Mouse (Mus musculus) cerebellum, postnatal 25 days (tissue): ENCODE data around the gene Scn8a.

Source experiments
- DNase-seq, 2 experiments: peaks; one replicate each; pipeline ENCODE4 v3.0.0; 2021; ENCODE audit warnings: mixed read lengths in 2 of 2

Scn8a gene

DNA sequence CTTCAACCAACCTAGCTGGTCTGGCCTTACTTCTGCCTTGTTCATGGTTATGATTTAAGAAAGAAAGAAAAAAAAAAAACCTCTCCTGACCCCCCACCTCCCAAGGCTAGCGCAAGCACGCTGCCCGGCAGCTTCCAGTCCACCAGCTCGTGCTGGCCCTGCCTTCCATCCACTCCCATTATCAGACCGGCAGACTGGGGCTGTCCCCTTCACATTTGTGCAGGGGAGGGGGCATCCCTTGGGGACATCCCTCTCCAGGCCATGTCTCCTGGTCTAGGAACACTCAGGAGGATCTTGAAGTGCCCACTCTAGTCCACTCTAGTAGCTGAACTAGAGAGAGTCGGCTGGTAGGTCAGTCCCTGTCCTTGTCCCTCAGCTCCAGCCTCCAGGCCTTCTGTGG, 174.9 kb downstream of the Scn8a start:
- no peak for DNase-seq

GRCm38 (mm10) chr15:101046039-101046526, 176.4 kb downstream of the Scn8a start:
- no peak for DNase-seq

DNA sequence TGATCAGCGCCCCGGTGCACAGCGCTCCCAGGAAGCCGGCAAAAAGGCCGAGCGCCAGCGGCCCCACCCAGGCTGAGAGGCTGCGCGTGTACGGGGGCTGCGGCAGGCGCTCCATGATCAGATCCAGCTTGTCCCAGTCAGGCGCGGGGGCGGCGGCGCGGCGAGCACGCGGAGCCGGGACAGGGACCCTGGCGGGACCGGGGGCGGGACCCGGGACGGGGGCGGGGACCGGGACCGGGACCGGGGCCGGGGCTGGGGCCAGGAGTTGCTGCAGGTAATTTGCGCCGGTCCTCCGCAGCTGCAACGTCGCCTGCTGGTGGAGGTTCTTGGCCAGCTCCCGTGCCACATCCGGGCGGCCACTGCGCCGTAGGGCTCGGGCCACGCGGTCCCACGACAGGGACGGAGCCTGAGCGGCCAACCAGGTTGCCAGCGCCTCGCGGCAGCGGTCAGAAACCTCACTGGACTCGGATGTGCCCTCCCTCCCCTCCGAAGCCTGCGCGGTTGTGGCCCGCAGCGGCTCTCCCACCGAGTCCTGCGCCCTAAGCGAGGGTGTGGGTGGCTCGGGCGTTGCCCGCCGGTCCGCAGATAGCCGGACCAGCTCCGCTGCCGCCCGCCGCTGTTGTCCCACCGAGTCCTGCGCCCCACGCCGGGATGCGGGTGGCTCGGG, 177.0 kb downstream of the Scn8a start:
- peak; percentile 47 to 55 for DNase-seq

DNA sequence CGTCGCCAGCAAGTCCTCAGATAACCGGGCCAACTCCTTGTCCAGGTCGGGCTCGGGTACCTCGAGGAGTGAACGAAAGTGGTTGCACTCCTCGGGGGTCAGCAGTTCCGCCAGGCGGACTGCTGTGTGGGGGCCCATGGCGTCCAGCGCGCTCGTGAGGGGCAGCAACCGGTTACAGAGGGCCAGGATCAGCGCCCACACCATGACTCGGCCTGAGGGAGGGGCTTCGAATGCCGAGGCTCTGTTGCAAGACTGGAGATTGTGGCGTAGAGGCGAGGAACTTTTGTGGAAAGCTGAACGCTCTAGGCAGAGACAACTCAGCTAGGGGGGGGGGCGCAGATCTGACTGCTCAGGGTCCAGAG, 177.5 kb downstream of the Scn8a start, which contains the start of gene Gm47841:
Gene Gm47841 (minus strand): TSS at position 204 of the 362 bp plus-strand sequence.
- DNase-seq: no peak

- no peak for DNase-seq
Observed at GRCm38 (mm10) chr15:101048338-101048896, 178.8 kb downstream of the Scn8a start.

GRCm38 (mm10) chr15:101051869-101052268, 182.2 kb downstream of the Scn8a start:
- DNase-seq: no peak

DNA sequence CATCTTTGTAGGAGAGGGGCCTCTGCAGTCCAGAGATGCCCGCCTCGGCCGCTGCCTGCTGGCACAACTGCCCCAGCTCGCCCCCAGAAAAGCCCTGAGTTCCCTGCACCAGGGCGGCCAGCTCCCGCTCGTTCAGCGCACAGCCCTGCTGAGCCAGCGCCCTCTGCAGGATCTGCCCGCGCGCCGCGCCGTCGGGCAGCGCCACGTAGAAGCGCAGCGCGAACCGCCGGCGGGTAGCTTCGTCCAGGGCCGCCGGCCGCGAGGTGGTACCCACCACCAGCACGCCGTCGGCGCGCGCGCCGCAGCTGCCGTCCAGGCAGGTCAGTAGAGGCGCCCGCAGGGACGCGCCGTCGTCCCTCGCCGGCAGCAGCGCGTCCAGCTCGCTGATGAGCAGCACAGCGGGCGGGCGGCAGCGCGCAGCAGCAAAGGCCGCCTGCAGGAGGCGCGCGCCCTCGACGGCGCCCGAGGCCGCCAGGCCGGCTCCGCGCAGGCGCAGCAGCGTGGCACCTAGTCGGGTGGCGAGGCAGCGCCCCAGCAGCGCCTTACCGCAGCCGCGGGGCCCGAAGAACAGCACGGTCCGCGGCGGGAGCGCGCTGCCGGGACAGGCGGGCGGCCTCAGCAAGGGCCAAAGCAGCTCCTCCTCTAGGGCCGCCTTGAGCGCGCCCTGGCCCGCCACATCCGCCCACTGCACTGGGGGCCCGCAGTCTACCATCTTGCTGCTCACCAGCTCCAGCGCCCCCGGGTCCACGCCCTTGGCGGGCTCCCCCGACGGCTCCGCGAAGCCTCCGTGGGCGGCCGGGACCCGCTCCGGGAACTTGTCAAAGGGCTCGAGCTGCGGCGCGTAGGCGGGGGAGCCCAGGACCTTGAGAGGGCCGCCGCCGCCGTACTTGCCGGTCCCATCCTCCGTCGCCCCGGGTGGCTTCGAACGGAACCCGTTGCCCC, 183.2 kb downstream of the Scn8a start:
- no peak for DNase-seq

DNA sequence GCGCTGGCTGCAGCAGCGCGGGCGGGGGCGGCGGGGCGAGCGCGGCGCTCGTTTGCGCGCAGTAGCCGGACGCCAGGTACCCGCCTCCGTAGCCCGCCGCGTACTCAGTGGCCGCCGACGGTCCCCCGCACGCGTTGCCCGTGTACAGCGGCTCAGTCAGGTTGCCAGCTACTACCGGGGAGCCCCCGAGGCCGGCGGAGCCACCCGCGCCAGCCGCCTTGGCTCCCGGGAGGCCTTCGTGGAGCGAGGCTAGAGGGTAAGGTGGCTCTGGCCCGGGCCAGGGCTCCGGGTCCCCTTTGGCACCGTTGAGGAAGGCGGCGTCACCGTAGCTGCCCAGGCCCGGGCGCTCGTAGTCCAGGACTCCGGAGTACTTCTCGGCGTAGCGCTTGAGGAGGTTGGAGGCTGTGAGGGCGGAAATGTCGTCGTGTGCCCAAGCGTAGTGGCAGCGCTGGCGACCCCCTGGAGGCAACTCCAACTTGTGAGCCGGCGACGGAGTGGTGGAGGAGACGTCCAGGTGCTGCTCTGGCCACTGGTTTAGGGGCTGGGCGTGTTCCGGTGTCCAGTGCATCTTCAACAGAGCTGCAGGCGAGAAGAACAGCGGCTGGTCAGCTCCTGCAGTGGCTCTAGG, 184.3 kb downstream of the Scn8a start:
- DNase-seq: no peak

GRCm38 (mm10) chr15:101054541-101054940, 184.9 kb downstream of the Scn8a start:
- DNase-seq: no peak

GRCm38 (mm10) chr15:101056225-101056624, 186.6 kb downstream of the Scn8a start:
- DNase-seq: peak in 1 of 2 experiments; percentile 59

GRCm38 (mm10) chr15:101059570-101060279, 190.1 kb downstream of the Scn8a start:
- DNase-seq: no peak

DNA sequence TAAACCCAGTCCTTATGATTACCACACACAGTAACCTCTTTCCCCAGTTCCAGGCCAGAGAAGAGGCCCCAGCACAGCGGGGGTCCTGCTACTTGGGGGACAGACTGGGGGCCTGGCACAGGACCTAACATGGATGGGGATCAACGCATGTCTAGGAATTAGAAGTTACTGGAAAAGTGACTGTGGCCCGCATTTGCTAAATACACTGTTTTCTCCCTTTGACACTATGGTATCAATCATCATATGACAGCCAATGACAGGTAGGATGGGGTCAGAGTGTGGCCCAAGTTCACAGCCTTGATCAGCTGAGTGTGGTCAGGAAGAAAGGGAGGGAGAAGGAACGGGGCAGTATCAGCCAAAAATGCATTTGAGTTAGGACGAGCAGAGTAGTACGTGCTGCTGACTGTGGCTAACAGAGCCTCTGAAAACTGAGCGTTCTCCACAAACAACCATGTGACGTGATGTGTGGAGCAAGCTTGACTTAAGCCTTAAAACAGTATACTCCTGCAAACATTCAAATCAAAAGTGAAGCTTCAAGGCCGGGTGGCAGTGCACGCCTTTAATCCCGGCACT, 190.7 kb downstream of the Scn8a start:
- DNase-seq: no peak

DNA sequence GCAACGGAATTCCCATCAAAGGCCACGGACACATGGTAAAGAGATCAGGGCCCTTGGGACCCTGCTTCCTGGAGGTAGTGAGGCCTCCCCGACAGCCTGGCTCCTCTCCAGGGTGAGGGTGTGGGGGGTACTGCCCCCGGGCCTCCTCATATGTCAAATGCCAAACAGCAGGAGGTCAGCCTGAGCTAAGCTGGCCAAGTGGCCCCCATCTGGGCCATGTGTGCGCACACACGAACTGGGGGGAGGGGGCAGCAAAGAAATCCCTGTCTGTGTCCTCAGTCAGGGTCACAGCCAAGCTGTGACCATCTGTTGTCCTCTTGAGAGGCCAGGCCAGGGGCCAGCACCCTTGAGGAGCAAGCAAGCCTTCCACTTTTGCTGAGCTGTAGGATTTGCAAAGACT, 195.4 kb downstream of the Scn8a start:
- DNase-seq: peak in 1 of 2 experiments; percentile 57

DNA sequence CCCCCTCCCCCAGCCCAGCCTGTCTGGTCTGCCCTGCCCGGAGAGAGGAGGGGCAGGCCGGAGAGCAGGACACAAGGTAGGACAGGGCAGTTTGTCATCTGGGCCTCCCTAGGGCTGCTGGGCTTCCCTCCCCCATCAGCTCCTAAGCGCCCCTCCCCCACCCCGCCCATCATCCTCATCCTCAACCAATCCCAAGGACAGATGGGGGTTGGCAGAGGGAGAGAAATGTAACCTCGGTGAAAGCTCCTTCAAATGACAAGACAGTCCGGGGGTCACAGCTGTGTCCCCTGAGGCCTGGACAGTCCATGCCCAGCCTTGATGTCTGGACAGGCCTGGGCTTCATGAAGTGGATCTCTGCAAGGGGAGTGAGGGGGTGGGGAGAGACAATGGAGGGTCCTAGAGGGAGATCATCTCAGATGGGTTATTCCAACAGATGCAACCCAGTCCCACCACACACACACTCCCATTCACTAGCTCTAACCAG, 196.7 kb downstream of the Scn8a start:
- DNase-seq: no peak

DNA sequence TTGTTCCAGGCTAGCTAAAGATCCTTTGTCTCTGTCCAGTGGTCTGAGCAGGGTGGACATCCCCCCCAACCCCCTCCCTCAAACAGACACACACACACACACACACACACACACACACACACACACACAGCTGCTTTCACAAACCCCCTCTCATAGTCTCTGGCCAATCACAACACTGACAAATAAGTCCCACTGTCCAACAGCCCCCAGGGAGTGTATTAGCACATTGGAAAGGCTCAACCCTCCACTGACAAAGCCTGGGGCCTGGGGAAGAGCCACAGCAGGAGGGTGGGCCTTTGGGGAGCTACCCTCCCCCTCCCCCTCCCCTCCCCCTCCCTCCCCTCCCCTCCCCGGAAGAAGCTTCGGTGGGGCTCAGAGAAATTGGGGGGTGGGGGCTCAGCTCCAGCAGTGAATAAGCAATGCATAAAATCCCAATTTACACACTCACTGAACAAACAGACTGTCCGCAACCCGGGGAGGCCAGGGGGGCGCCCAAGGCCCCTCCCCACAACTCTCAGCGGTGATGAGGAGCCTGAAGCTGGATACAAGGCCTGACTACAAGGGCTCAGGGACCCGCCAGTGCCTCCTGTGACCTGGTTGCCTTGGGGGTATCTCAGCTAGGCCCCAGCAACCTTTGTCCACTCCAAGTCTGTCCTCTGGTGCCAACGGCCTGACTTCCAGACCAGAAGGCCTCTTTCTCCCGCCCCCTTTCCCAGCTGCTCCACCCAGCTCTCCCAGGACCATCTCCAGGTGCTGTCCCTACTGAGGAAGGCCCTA, 197.4 kb downstream of the Scn8a start:
- DNase-seq: no peak

- DNase-seq: no peak
Observed at GRCm38 (mm10) chr15:101068029-101068428, 198.4 kb downstream of the Scn8a start.

DNA sequence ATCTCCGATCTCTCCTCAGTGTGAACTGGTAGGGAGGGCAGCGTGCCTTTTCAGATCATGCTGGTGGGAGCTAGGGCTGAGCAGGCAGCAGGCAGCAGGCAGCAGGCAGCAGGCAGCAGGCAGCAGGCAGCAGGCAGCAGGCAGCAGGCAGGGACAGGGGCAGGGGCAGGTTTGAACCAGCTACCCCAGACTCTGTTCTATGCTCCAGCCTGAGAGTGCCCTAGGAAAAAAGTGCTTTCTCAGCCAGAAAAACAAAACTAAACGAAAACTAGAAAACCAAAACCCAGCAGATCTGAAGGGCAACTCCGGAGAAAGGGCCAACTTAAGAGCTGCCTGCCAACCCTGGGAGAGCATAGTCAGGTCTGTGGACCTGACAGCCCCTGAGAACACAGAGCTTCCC, 199.0 kb downstream of the Scn8a start:
- no peak for DNase-seq

DNA sequence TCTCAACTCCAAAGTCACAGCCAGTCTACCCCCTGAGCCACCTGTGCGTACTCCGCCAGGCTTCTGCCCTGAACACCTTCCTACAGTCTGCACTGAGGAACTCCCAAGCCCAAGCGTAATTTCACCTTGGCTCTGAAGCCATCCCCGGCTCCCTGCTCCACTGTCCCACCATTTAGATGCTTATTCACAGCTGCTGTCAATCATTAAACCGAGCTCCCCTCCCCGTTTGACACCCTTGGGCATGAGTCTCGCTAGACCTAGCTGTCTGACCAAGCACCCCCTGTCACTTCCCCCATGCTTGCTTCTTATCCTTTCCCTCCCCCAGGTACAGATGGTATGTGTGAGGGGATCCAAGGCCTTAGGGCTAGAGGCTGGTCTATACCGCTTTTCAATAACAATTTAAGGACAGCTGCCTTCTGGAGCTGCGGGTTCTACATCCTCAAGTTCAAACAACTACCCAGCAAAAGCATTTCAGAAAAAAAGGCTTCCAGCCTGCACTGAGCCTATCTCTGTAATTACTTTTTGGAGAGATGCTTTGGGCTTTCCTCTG, 200.1 kb downstream of the Scn8a start:
- DNase-seq: no peak

DNA sequence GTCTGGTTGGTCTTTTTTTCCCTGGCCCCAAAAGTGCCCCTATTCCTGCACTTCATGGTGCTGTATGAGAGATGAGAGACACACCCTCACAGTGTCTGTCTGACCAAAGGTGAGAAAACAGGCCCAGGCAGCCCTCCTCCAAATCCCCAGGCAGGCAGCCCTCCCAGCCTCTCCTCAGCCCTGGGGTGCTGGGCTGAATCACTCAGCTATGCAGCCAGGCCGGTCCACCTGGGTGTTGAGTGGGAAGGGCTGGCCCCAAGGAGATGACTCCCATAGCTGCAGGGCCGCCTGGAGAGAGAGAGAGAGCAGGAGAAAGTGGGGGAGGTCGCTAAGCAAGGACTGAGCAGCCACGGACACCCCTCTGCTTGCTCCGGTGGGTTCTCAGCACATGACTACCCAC, 201.1 kb downstream of the Scn8a start:
- DNase-seq: no peak

DNA sequence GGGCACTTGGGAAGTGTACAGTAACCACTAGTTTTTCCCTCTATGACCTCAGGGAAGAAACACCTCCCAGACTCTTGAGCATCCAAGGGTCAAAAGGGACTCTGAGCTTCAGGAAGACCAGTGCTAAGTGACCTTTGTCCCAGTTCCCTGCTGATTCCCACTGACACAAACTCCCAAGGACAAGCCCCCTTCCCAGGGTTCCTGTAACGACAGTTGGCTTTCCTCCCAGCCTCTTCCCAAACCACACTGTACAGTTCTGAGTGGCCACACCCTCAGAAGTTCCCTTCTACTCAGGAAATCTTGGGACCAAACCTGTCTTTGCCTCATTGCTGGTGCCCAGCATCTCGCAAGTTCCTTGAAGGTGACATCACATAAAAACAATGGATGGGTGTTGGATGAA, 203.1 kb downstream of the Scn8a start:
- DNase-seq: no peak

DNA sequence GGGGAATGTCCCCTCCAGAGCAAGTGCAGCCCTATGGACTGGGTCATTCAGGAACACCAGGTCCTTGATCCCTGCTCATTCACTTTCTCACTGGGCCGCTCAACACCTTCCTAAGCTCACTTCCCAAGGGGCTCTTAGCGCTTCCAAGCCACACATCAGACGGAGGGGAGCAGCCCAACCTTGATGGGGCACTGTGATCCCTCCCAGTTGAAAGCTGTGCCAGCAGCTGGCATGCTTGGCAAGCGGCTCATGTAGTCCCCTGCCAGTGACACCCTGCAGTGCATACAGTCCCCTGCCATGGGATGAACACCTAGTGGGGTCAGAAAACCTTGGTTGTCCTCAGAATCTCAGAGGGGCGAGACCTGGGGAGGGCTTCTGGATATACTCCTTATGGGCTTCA, 204.4 kb downstream of the Scn8a start:
- DNase-seq: no peak
